9 mouse cellular contexts compared by ENCODE assay signal in the genomic region with DNA sequence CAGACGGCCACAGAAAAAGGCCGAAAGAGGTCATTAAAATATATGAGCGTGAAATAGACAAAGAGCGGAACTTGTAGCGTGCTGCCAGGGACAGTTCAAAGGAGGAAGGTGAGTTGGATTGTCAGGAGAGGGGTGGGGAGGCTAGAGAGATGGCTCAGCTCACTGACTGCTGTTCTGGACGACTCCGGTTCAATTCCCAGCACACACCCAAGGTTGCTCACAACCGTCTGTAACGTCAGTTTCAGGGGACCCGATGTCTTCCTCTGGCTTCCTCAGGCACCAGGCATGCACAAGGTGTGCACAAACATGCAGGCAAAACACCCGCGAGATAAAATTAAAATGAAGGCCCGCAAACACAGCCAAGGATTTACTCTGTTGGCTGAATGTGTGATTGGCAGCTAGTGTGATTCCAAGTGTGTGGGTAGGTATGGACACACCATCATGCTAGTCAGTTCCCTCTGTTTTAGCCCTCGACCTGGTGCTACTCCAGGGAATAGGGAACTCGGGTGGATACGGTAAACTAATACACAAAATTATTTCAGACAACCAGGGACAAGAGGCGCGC. TPM values are rescaled to one million over a fixed set of nuclear protein-coding genes. Genes with fewer than 3 reads are reported as not detected.
DNase-seq lines count a peak whose midpoint lies in the region; ATAC-seq and TF ChIP-seq lines count a peak whose summit lies in the region.
"Had no signal": no experiment of that assay in that cellular context is flagged by ENCODE, and none has a peak within 500 bp of the region (broad histone marks: within the 10 kb centered on the region; RNA-seq: fewer than 3 reads in every experiment).

No protein-coding gene starts in this region.

- H3K4me1 ChIP-seq in lung, embryonic 16.5 days (replicated peaks; ENCODE audit: control insufficient read depth, insufficient read depth, low read length), result peaks cover 3% of the 10 kb centered on the region; the same call in 1 of the 2 replicates
- H3K4me1 ChIP-seq in forebrain, embryonic 10.5 days, result peaks cover 16% of the 10 kb centered on the region
- H3K4me1 ChIP-seq in liver, embryonic 12.5 days, result peaks cover 18% of the 10 kb centered on the region
- no peaks in the 10 kb centered on the region for H3K4me1 ChIP-seq in stomach, postnatal 0 days (replicated peaks; ENCODE audit: control insufficient read depth, insufficient read depth)

- H3K9ac ChIP-seq in lung, embryonic 16.5 days (ENCODE audit: low read length), result peak overlapping the region; percentile 91
- peak overlapping the region; percentile 81; the same call in 1 of the 2 replicates for H3K9ac ChIP-seq in liver, embryonic 12.5 days
- H3K9ac ChIP-seq in stomach, postnatal 0 days (ENCODE audit: low read length), result peak overlapping the region; percentile 87

- peak overlapping the region; percentile 88 for H3K4me3 ChIP-seq in lung, embryonic 16.5 days (ENCODE audit: low read length)
- H3K4me3 ChIP-seq in forebrain, embryonic 10.5 days, result peak overlapping the region; percentile 84
- peak overlapping the region; percentile 81 for H3K4me3 ChIP-seq in liver, embryonic 12.5 days
- H3K4me3 ChIP-seq in stomach, postnatal 0 days (ENCODE audit: low read depth, low read length), result peak overlapping the region; percentile 82

- peaks cover 2% of the 10 kb centered on the region; the same call in 1 of the 2 replicates for H3K9me3 ChIP-seq in lung, embryonic 16.5 days (ENCODE audit: control insufficient read depth, low read length)
- peaks cover 8% of the 10 kb centered on the region; the same call in 1 of the 2 replicates for H3K9me3 ChIP-seq in forebrain, embryonic 10.5 days
- H3K9me3 ChIP-seq in liver, embryonic 12.5 days (replicated peaks), result no peaks in the 10 kb centered on the region
- no peaks in the 10 kb centered on the region for H3K9me3 ChIP-seq in stomach, postnatal 0 days (ENCODE audit: control insufficient read depth, low read length)

- no peak for TF ChIP-seq CTCF in stomach, postnatal 0 days (IDR thresholded peaks at IDR 0.05; ENCODE audit: low read depth)

- WGBS in lung, embryonic 16.5 days, result 66% methylated on average over 18 of the region's 18 CpGs
- 58% methylated on average over 18 of the region's 18 CpGs for WGBS in forebrain, embryonic 10.5 days
- WGBS in liver, embryonic 12.5 days (ENCODE audit: insufficient replicate concordance), result 63% methylated on average over 18 of the region's 18 CpGs
- 60% methylated on average over 18 of the region's 18 CpGs for WGBS in stomach, postnatal 0 days

- DNase-seq in CD4-positive, CD25-positive, alpha-beta regulatory T cell, adult 2 months (ENCODE audit: low read depth, low spot score), result peak; percentile 19
- DNase-seq in lung, postnatal 14 days, result no peak
- no peak for DNase-seq in forebrain, embryonic 10.5 days (ENCODE audit: extremely low spot score, low spot score)
- DNase-seq in stomach, postnatal 0 days (ENCODE audit: low spot score), result no peak
- no peak for DNase-seq in natural killer cell, adult 2 months (ENCODE audit: low spot score in 2 of 2)

- ATAC-seq in CD4-positive, CD25-positive, alpha-beta regulatory T cell, adult 4 months, result no peak
- ATAC-seq in lung, embryonic 16.5 days (ENCODE audit: low read depth), result no peak
- ATAC-seq in liver, embryonic 12.5 days, result no peak
- ATAC-seq in stomach, postnatal 0 days (ENCODE audit: low FRiP score, low TSS enrichment), result no peak

- no peak for TF ChIP-seq EP300 in stomach, postnatal 0 days (optimal IDR thresholded peaks at IDR 0.05)

- H3K4me2 ChIP-seq in lung, embryonic 16.5 days (ENCODE audit: low read depth, low read length), result peak overlapping the region; percentile 76
- peak overlapping the region; percentile 97 for H3K4me2 ChIP-seq in liver, embryonic 12.5 days
- peak overlapping the region; percentile 72 for H3K4me2 ChIP-seq in stomach, postnatal 0 days (replicated peaks; ENCODE audit: low read depth)

- no peak overlapping the region for H3K27ac ChIP-seq in lung, embryonic 16.5 days (ENCODE audit: low read length)
- H3K27ac ChIP-seq in forebrain, embryonic 10.5 days, result peak overlapping the region; percentile 91
- no peak overlapping the region for H3K27ac ChIP-seq in liver, embryonic 12.5 days
- H3K27ac ChIP-seq in stomach, postnatal 0 days (replicated peaks), result no peak overlapping the region

- H3K36me3 ChIP-seq in lung, embryonic 16.5 days (ENCODE audit: control insufficient read depth, insufficient read depth, low read length), result 0 out of 2 replicates have a peak, but pooled peaks cover 3% of the 10 kb centered on the region
- H3K36me3 ChIP-seq in forebrain, embryonic 10.5 days (replicated peaks), result peaks cover 9% of the 10 kb centered on the region
- no peaks in the 10 kb centered on the region for H3K36me3 ChIP-seq in liver, embryonic 12.5 days
- no peaks in the 10 kb centered on the region for H3K36me3 ChIP-seq in stomach, postnatal 0 days (ENCODE audit: control insufficient read depth, insufficient read depth, low read length)

- no peaks in the 10 kb centered on the region for H3K27me3 ChIP-seq in lung, embryonic 16.5 days (ENCODE audit: control insufficient read depth, insufficient read depth, low read depth, low read length)
- H3K27me3 ChIP-seq in forebrain, embryonic 10.5 days (ENCODE audit: poor library complexity, severe bottlenecking), result no peaks in the 10 kb centered on the region
- no peaks in the 10 kb centered on the region for H3K27me3 ChIP-seq in liver, embryonic 12.5 days (replicated peaks)
- H3K27me3 ChIP-seq in stomach, postnatal 0 days (ENCODE audit: control insufficient read depth, insufficient read depth, low read length), result no peaks in the 10 kb centered on the region

RNA-seq across cellular contexts. Expression of a gene that starts 1.0 kb away (rescaled TPM):
- polyA plus RNA-seq in CD4-positive, CD25-positive, alpha-beta regulatory T cell, adult 4 months (2017; shearing (Covaris generic)), result 100 to 1,000 TPM; 105 to 116 TPM
- 114 and 119 TPM in 2 replicates for polyA plus RNA-seq in lung, embryonic 16.5 days (2015; fragmentation: Nextera tagmentation; extraction: Ambion mirVana)
- polyA plus RNA-seq in forebrain, embryonic 10.5 days (2016; fragmentation: Nextera tagmentation; extraction: Ambion mirVana), result 70.4 and 70.8 TPM in 2 replicates
- 38.8 and 39.0 TPM in 2 replicates for polyA plus RNA-seq in liver, embryonic 12.5 days (2016; fragmentation: Nextera tagmentation; extraction: Ambion mirVana)
- polyA plus RNA-seq in stomach, postnatal 0 days (2015; fragmentation: Nextera tagmentation; extraction: Ambion mirVana), result 98.0 and 99.6 TPM in 2 replicates

RNA-seq across cellular contexts. Expression of a gene that starts 32.9 kb away (rescaled TPM):
- polyA plus RNA-seq in CD4-positive, CD25-positive, alpha-beta regulatory T cell, adult 4 months (2017; shearing (Covaris generic)), result not detected
- polyA plus RNA-seq in lung, embryonic 16.5 days (2015; fragmentation: Nextera tagmentation; extraction: Ambion mirVana), result 7.6 and 9.3 TPM in 2 replicates
- polyA plus RNA-seq in forebrain, embryonic 10.5 days (2016; fragmentation: Nextera tagmentation; extraction: Ambion mirVana), result 6.7 and 7.8 TPM in 2 replicates
- 11.4 and 12.4 TPM in 2 replicates for polyA plus RNA-seq in liver, embryonic 12.5 days (2016; fragmentation: Nextera tagmentation; extraction: Ambion mirVana)
- 18.5 and 21.6 TPM in 2 replicates for polyA plus RNA-seq in stomach, postnatal 0 days (2015; fragmentation: Nextera tagmentation; extraction: Ambion mirVana)
- polyA plus RNA-seq: gonadal fat pad, adult 2 months had no signal

RNA-seq across cellular contexts. Expression of a gene that starts 41.0 kb away (rescaled TPM):
- 1 to 10 TPM; 1.1 to 1.6 TPM for polyA plus RNA-seq in CD4-positive, CD25-positive, alpha-beta regulatory T cell, adult 4 months (2017; shearing (Covaris generic))
- polyA plus RNA-seq in lung, embryonic 16.5 days (2015; fragmentation: Nextera tagmentation; extraction: Ambion mirVana), result 7.5 and 14.4 TPM in 2 replicates
- 5.4 and 5.9 TPM in 2 replicates for polyA plus RNA-seq in forebrain, embryonic 10.5 days (2016; fragmentation: Nextera tagmentation; extraction: Ambion mirVana)
- polyA plus RNA-seq in liver, embryonic 12.5 days (2016; fragmentation: Nextera tagmentation; extraction: Ambion mirVana), result 8.2 and 9.2 TPM in 2 replicates
- polyA plus RNA-seq in stomach, postnatal 0 days (2015; fragmentation: Nextera tagmentation; extraction: Ambion mirVana), result 13.4 and 13.7 TPM in 2 replicates

RNA-seq across cellular contexts. Expression of a gene that starts 48.9 kb away (rescaled TPM):
- polyA plus RNA-seq in CD4-positive, CD25-positive, alpha-beta regulatory T cell, adult 4 months (2017; shearing (Covaris generic)), result under 1 TPM; 0.19 to 0.70 TPM
- polyA plus RNA-seq in lung, embryonic 16.5 days (2015; fragmentation: Nextera tagmentation; extraction: Ambion mirVana), result 43.5 and 46.9 TPM in 2 replicates
- 12.0 and 12.8 TPM in 2 replicates for polyA plus RNA-seq in forebrain, embryonic 10.5 days (2016; fragmentation: Nextera tagmentation; extraction: Ambion mirVana)
- 14.1 and 15.0 TPM in 2 replicates for polyA plus RNA-seq in liver, embryonic 12.5 days (2016; fragmentation: Nextera tagmentation; extraction: Ambion mirVana)
- polyA plus RNA-seq in stomach, postnatal 0 days (2015; fragmentation: Nextera tagmentation; extraction: Ambion mirVana), result 454 and 488 TPM in 2 replicates
